Mouse (Mus musculus): ENCODE results near the gene Riiad1.

GRCm38 (mm10) chr3:94482764-94483385 is 2.7 kb upstream of the Riiad1 start:
- TF ChIP-seq CTCF (IDR thresholded peaks at IDR 0.05; ENCODE audit: low read depth, low read length) (no peak), POLR2A (IDR thresholded peaks at IDR 0.05; ENCODE audit: extremely low read depth, insufficient read depth, low read length) (no peak)

Measured in liver, adult 2 months (tissue).